Mouse (Mus musculus) kidney, adult 2 months (tissue): Measurements from ENCODE around the gene Tprkb.

Experiments used
- CTCF ChIP-seq: fragments of 200-500 bp; conservative IDR thresholded peaks from 2 replicates; pipeline ENCODE4 v1.5.1; 2011; ENCODE audit warnings: low read depth, mild to moderate bottlenecking, control low read depth, low read length, moderate library complexity, mixed read lengths; ENCODE audit not compliant: insufficient read depth, insufficient read length
- POLR2A ChIP-seq: fragments of 200-500 bp; IDR thresholded peaks from one replicate; pipeline ENCODE4 v1.6.1; 2011; ENCODE audit warnings: low read depth, low read length, control low read depth

DNA sequence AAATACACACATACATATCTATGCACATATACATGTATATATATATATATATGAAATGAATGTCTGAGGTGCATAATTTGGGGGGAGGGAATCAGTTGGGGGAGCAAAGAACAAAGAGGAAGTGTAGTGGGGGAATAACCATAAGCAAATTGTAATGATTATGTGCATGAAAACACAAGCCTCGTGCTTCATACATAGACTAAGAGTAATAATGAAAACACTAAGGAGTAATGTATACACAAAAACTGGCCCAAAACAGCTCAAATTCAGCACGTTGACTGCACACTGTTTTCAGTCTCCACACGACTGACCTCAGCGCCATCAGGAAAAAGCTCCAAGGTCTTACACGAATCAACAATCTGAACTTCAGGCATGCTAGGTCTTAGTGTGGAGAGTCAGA is 64.6 kb downstream of the Tprkb start:
- TF ChIP-seq POLR2A = no peak
- no peak for TF ChIP-seq CTCF
